Mouse (Mus musculus) urinary bladder, postnatal 4 days (tissue): ENCODE data around the gene Anks3.

Experiments used
- DNase-seq, 2 experiments: peaks; one replicate each; pipeline ENCODE4 v3.0.0; 2021 to 2022; ENCODE audit warnings: low spot score in 2 of 2

The Anks3 gene

GRCm38 (mm10) chr16:4968426-4968825 lies 4.4 kb upstream of the Anks3 start:
- no peak for DNase-seq

- DNase-seq, result no peak
Measured at GRCm38 (mm10) chr16:4965392-4966129, 1.6 kb upstream of the Anks3 start.

- DNase-seq, result no peak
Measured at GRCm38 (mm10) chr16:4964731-4965391, 856 bp upstream of the Anks3 start.

- no peak for DNase-seq
Measured at GRCm38 (mm10) chr16:4963346-4963745, 659 bp downstream of the Anks3 start.

GRCm38 (mm10) chr16:4960260-4960659 lies 3.7 kb downstream of the Anks3 start:
- DNase-seq, result no peak

GRCm38 (mm10) chr16:4957446-4957845 lies 6.6 kb downstream of the Anks3 start:
- DNase-seq, result no peak

GRCm38 (mm10) chr16:4956609-4957008 lies 7.4 kb downstream of the Anks3 start:
- no peak for DNase-seq

- no peak for DNase-seq
Measured at GRCm38 (mm10) chr16:4947378-4947777, 16.6 kb downstream of the Anks3 start.

- DNase-seq, result no peak
Measured at GRCm38 (mm10) chr16:4946155-4946554, 17.9 kb downstream of the Anks3 start.

GRCm38 (mm10) chr16:4945415-4945814 lies 18.6 kb downstream of the Anks3 start:
- no peak for DNase-seq

GRCm38 (mm10) chr16:4943431-4943830 lies 20.6 kb downstream of the Anks3 start:
- no peak for DNase-seq

- DNase-seq, result no peak
Measured at GRCm38 (mm10) chr16:4942868-4943267, 21.1 kb downstream of the Anks3 start.

- DNase-seq, result no peak
Measured at GRCm38 (mm10) chr16:4941016-4941415, 23.0 kb downstream of the Anks3 start.

GRCm38 (mm10) chr16:4940311-4940850 lies 23.6 kb downstream of the Anks3 start:
- DNase-seq, result no peak

- no peak for DNase-seq
Measured at GRCm38 (mm10) chr16:4939412-4939811, 24.6 kb downstream of the Anks3 start.

- DNase-seq, result peak; percentile 94 to 97
Measured at GRCm38 (mm10) chr16:4938989-4939388, 25.0 kb downstream of the Anks3 start.

GRCm38 (mm10) chr16:4938461-4938860 lies 25.5 kb downstream of the Anks3 start, which contains the start of gene Nudt16l1:
Nudt16l1 (plus strand) TSS chr16:4938761.
- no peak for DNase-seq

- DNase-seq, result no peak
Measured at GRCm38 (mm10) chr16:4937351-4938190, 26.4 kb downstream of the Anks3 start.

GRCm38 (mm10) chr16:4935931-4936703 lies 27.9 kb downstream of the Anks3 start:
- no peak for DNase-seq

- no peak for DNase-seq
Measured at GRCm38 (mm10) chr16:4935430-4935829, 28.6 kb downstream of the Anks3 start.

- DNase-seq, result no peak
Measured at GRCm38 (mm10) chr16:4932429-4932828, 31.6 kb downstream of the Anks3 start.
